Mouse (Mus musculus): ENCODE data around the gene Kidins220. TPM values are rescaled to one million over a fixed set of nuclear protein-coding genes. Genes with fewer than 3 reads are reported as not detected.

Kidins220 gene
- 11.1 and 14.3 TPM in 2 replicates for polyA plus RNA-seq (2016; fragmentation: Nextera tagmentation; extraction: Ambion mirVana)

- Histone ChIP-seq H3K9me3 (replicated peaks) (no peaks in the 10 kb centered on the region), H3K36me3 (no peaks in the 10 kb centered on the region), H3K4me3 (peak within 1 kb of the TSS; percentile 79), H3K4me1 (peaks cover 6% of the 10 kb centered on the region), H3K27me3 (ENCODE audit: low read depth, poor library complexity, severe bottlenecking) (no peaks in the 10 kb centered on the region), H3K27ac (peak within 1 kb of the TSS; percentile 73)
- 16% methylated on average over 29 of the region's 29 CpGs for WGBS
- DNase-seq (ENCODE audit: low spot score): peak; percentile 97
These were observed at the start of gene Kidins220 for GRCm38 (mm10) chr12:24974446-24975114. Kidins220 (plus strand) TSS chr12:24974925.

GRCm38 (mm10) chr12:24925276-24925675 lies 49.4 kb upstream of the Kidins220 start:
- no peak for DNase-seq (ENCODE audit: low spot score)
- Histone ChIP-seq H3K27me3 (ENCODE audit: low read depth, poor library complexity, severe bottlenecking) (no peaks in the 10 kb centered on the region), H3K36me3 (peaks cover 13% of the 10 kb centered on the region), H3K4me1 (0 out of 2 replicates have a peak, but pooled peaks cover 3% of the 10 kb centered on the region), H3K4me3 (no peak overlapping the region), H3K9me3 (replicated peaks) (no peaks in the 10 kb centered on the region), H3K27ac (no peak overlapping the region)
- WGBS: 82% methylated on average over 5 of the region's 5 CpGs

GRCm38 (mm10) chr12:24925684-24926083 lies 49.0 kb upstream of the Kidins220 start:
- Histone ChIP-seq H3K9me3 (replicated peaks) (no peaks in the 10 kb centered on the region), H3K4me1 (0 out of 2 replicates have a peak, but pooled peaks cover 3% of the 10 kb centered on the region), H3K4me3 (no peak overlapping the region), H3K27me3 (ENCODE audit: low read depth, poor library complexity, severe bottlenecking) (no peaks in the 10 kb centered on the region), H3K27ac (no peak overlapping the region), H3K36me3 (peaks cover 14% of the 10 kb centered on the region)
- 61% methylated on average over 4 of the region's 4 CpGs for whole genome bisulfite sequencing
- DNase-seq (ENCODE audit: low spot score): no peak

GRCm38 (mm10) chr12:24928051-24928748 lies 46.5 kb upstream of the Kidins220 start:
- Histone ChIP-seq H3K36me3 (peaks cover 19% of the 10 kb centered on the region), H3K27me3 (ENCODE audit: low read depth, poor library complexity, severe bottlenecking) (no peaks in the 10 kb centered on the region), H3K9me3 (replicated peaks) (no peaks in the 10 kb centered on the region), H3K27ac (no peak overlapping the region), H3K4me3 (no peak overlapping the region), H3K4me1 (0 out of 2 replicates have a peak, but pooled peaks cover 3% of the 10 kb centered on the region)
- no peak for DNase-seq (ENCODE audit: low spot score)
- WGBS: 78% methylated on average over 18 of the region's 18 CpGs

GRCm38 (mm10) chr12:24929043-24929442 lies 45.7 kb upstream of the Kidins220 start:
- no peaks in the 10 kb centered on the region for H3K9me3 ChIP-seq (replicated peaks)
- H3K27ac ChIP-seq: no peak overlapping the region
- no peaks in the 10 kb centered on the region for H3K27me3 ChIP-seq (ENCODE audit: low read depth, poor library complexity, severe bottlenecking)
- peaks cover 19% of the 10 kb centered on the region for H3K36me3 ChIP-seq
- no peak for DNase-seq (ENCODE audit: low spot score)
- H3K4me3 ChIP-seq: no peak overlapping the region
- 92% methylated on average over 7 of the region's 7 CpGs for WGBS
- 0 out of 2 replicates have a peak, but pooled peaks cover 3% of the 10 kb centered on the region for H3K4me1 ChIP-seq

GRCm38 (mm10) chr12:24930760-24931159 lies 44.0 kb upstream of the Kidins220 start:
- H3K27me3 ChIP-seq (ENCODE audit: low read depth, poor library complexity, severe bottlenecking): no peaks in the 10 kb centered on the region
- peak overlapping the region; percentile 1; the same call in 1 of the 2 replicates for H3K27ac ChIP-seq
- peaks cover 28% of the 10 kb centered on the region for H3K36me3 ChIP-seq
- DNase-seq (ENCODE audit: low spot score): no peak
- WGBS: 88% methylated on average over 3 of the region's 3 CpGs
- no peaks in the 10 kb centered on the region for H3K9me3 ChIP-seq (replicated peaks)
- H3K4me1 ChIP-seq: 0 out of 2 replicates have a peak, but pooled peaks cover 3% of the 10 kb centered on the region
- no peak overlapping the region for H3K4me3 ChIP-seq

- H3K9me3 ChIP-seq (replicated peaks): no peaks in the 10 kb centered on the region
- H3K27ac ChIP-seq: no peak overlapping the region
- no peaks in the 10 kb centered on the region for H3K27me3 ChIP-seq (ENCODE audit: low read depth, poor library complexity, severe bottlenecking)
- WGBS: 80% methylated on average over 6 of the region's 6 CpGs
- H3K4me3 ChIP-seq: no peak overlapping the region
- peaks cover 34% of the 10 kb centered on the region for H3K36me3 ChIP-seq
- no peak for DNase-seq (ENCODE audit: low spot score)
- 0 out of 2 replicates have a peak, but pooled peaks cover 3% of the 10 kb centered on the region for H3K4me1 ChIP-seq
These were observed 42.6 kb upstream of the Kidins220 start for GRCm38 (mm10) chr12:24932120-24932519.

GRCm38 (mm10) chr12:24933206-24933775 lies 41.4 kb upstream of the Kidins220 start:
- 0 out of 2 replicates have a peak, but pooled peaks cover 3% of the 10 kb centered on the region for H3K4me1 ChIP-seq
- H3K9me3 ChIP-seq (replicated peaks): no peaks in the 10 kb centered on the region
- WGBS: 89% methylated on average over 1 of the region's 1 CpGs
- no peak overlapping the region for H3K27ac ChIP-seq
- no peak overlapping the region for H3K4me3 ChIP-seq
- no peak for DNase-seq (ENCODE audit: low spot score)
- peaks cover 27% of the 10 kb centered on the region for H3K36me3 ChIP-seq
- H3K27me3 ChIP-seq (ENCODE audit: low read depth, poor library complexity, severe bottlenecking): no peaks in the 10 kb centered on the region

GRCm38 (mm10) chr12:24933996-24934395 lies 40.7 kb upstream of the Kidins220 start:
- H3K27me3 ChIP-seq (ENCODE audit: low read depth, poor library complexity, severe bottlenecking): no peaks in the 10 kb centered on the region
- H3K4me3 ChIP-seq: no peak overlapping the region
- H3K9me3 ChIP-seq (replicated peaks): no peaks in the 10 kb centered on the region
- WGBS: 96% methylated on average over 3 of the region's 3 CpGs
- no peak for DNase-seq (ENCODE audit: low spot score)
- H3K36me3 ChIP-seq: peaks cover 25% of the 10 kb centered on the region
- no peak overlapping the region for H3K27ac ChIP-seq
- 0 out of 2 replicates have a peak, but pooled peaks cover 2% of the 10 kb centered on the region for H3K4me1 ChIP-seq

GRCm38 (mm10) chr12:24936281-24936680 lies 38.4 kb upstream of the Kidins220 start:
- 86% methylated on average over 1 of the region's 1 CpGs for WGBS
- no peak overlapping the region for H3K27ac ChIP-seq

GRCm38 (mm10) chr12:24939372-24939771 lies 35.4 kb upstream of the Kidins220 start:
- WGBS: 94% methylated on average over 8 of the region's 8 CpGs
- Histone ChIP-seq H3K36me3 (peaks cover 66% of the 10 kb centered on the region), H3K4me1 (no peaks in the 10 kb centered on the region), H3K27ac (no peak overlapping the region), H3K27me3 (ENCODE audit: low read depth, poor library complexity, severe bottlenecking) (no peaks in the 10 kb centered on the region), H3K4me3 (no peak overlapping the region), H3K9me3 (replicated peaks) (no peaks in the 10 kb centered on the region)
- no peak for DNase-seq (ENCODE audit: low spot score)

More at GRCm38 (mm10) chr12:24936281-24936680, 38.4 kb upstream of the Kidins220 start:
- Histone ChIP-seq H3K27me3 (ENCODE audit: low read depth, poor library complexity, severe bottlenecking) (no peaks in the 10 kb centered on the region), H3K4me1 (no peaks in the 10 kb centered on the region), H3K9me3 (replicated peaks) (no peaks in the 10 kb centered on the region), H3K4me3 (no peak overlapping the region), H3K36me3 (peaks cover 38% of the 10 kb centered on the region)
- DNase-seq (ENCODE audit: low spot score): no peak

GRCm38 (mm10) chr12:24942619-24943287 lies 32.0 kb upstream of the Kidins220 start:
- no peaks in the 10 kb centered on the region for H3K27me3 ChIP-seq (ENCODE audit: low read depth, poor library complexity, severe bottlenecking)
- H3K4me3 ChIP-seq: no peak overlapping the region
- DNase-seq (ENCODE audit: low spot score): no peak
- no peaks in the 10 kb centered on the region for H3K4me1 ChIP-seq
- H3K36me3 ChIP-seq: peaks cover 81% of the 10 kb centered on the region
- H3K9me3 ChIP-seq (replicated peaks): no peaks in the 10 kb centered on the region
- no peak overlapping the region for H3K27ac ChIP-seq
- 89% methylated on average over 9 of the region's 9 CpGs for WGBS

All from limb, embryonic 10.5 days (tissue).